Mouse (Mus musculus) heart, embryonic 14.5 days (tissue): Measurements from ENCODE around the gene Lmo7. TPM values are rescaled to one million over a fixed set of nuclear protein-coding genes. Genes with fewer than 3 reads are reported as not detected.
A peak's percentile ranks its signal among the peaks of the same experiment; 100 is the strongest.

Source experiments
- ATAC-seq: fragments of 200-750 bp; cut with Nextera tagmentation; 2 replicates; pipeline ENCODE4 v1.8.0; 2017; ENCODE audit warnings: low read depth, moderate TSS enrichment; ENCODE audit not compliant: insufficient number of reproducible peaks, insufficient read depth, low FRiP score
- H3K27ac ChIP-seq, 2 experiments: fragments of 200-500 bp in 1 of 2; fragments of 300-500 bp in 1 of 2; sonication (generic) in 1 of 2; replicated peaks in 1 of 2; 2 replicates each; pipeline ENCODE4 v1.5.1; 2012 to 2014; ENCODE audit warnings: low read depth in 2 of 2, low read length in 2 of 2, control low read depth in 1 of 2, mild to moderate bottlenecking in 1 of 2, mixed read lengths in 1 of 2; ENCODE audit not compliant: control insufficient read depth in 1 of 2, insufficient read depth in 1 of 2
- H3K27me3 ChIP-seq: fragments of 300-500 bp; sonication (generic); 2 replicates; pipeline ENCODE4 v1.6.1; 2014; ENCODE audit warnings: mild to moderate bottlenecking, low read length, control low read depth; ENCODE audit not compliant: control insufficient read depth, insufficient read depth
- H3K36me3 ChIP-seq: fragments of 300-500 bp; sonication (generic); 2 replicates; pipeline ENCODE4 v1.6.1; 2014; ENCODE audit warnings: mild to moderate bottlenecking, control low read depth, low read length, mixed read lengths; ENCODE audit not compliant: control insufficient read depth, insufficient read depth
- H3K4me1 ChIP-seq, 2 experiments: fragments of 200-500 bp in 1 of 2; fragments of 300-500 bp in 1 of 2; sonication (generic) in 1 of 2; 2 replicates each; pipeline ENCODE4 v1.6.1; 2012 to 2014; ENCODE audit warnings: low read length in 2 of 2, control low read depth in 1 of 2, mixed read lengths in 1 of 2; ENCODE audit not compliant: control insufficient read depth in 2 of 2, insufficient read depth in 2 of 2
- H3K4me2 ChIP-seq: fragments of 300-500 bp; sonication (generic); 2 replicates; pipeline ENCODE4 v1.6.1; 2014; ENCODE audit warnings: mild to moderate bottlenecking, low read length
- H3K4me3 ChIP-seq, 2 experiments: fragments of 200-500 bp in 1 of 2; fragments of 300-500 bp in 1 of 2; sonication (generic) in 1 of 2; 2 replicates each; pipeline ENCODE4 v1.5.1; 2012 to 2014; ENCODE audit warnings: low read length in 2 of 2, mild to moderate bottlenecking in 2 of 2, control low read depth in 1 of 2, low read depth in 1 of 2, moderate library complexity in 1 of 2; ENCODE audit not compliant: control insufficient read depth in 1 of 2, insufficient read depth in 1 of 2
- H3K9ac ChIP-seq: fragments of 300-500 bp; sonication (generic); 2 replicates; pipeline ENCODE4 v1.6.1; 2014; ENCODE audit warnings: mild to moderate bottlenecking, low read length
- H3K9me3 ChIP-seq: fragments of 300-500 bp; sonication (generic); 2 replicates; pipeline ENCODE4 v1.6.1; 2016; ENCODE audit warnings: low read length, control low read depth; ENCODE audit not compliant: control insufficient read depth
- WGBS: fragments of 180-500 bp; shearing (Covaris S2); extraction: QIAGEN DNeasy Blood & Tissue Kit; methylation state at CpG from one replicate; pipeline ENCODE4 v1.1.7; 2014; 5-methylcytosine and 5-hydroxymethylcytosine counted together
- polyA plus RNA-seq: library from polyadenylated mRNA; unstranded; fragments of >200 nt; fragmentation: Nextera tagmentation; extraction: Ambion mirVana; gene quantifications from 2 replicates; pipeline ENCODE4 v1.2.1, GENCODE M21; 2014

Gene Lmo7
- polyA plus RNA-seq, 1 experiment from 2014 or later, result 241 TPM

DNA sequence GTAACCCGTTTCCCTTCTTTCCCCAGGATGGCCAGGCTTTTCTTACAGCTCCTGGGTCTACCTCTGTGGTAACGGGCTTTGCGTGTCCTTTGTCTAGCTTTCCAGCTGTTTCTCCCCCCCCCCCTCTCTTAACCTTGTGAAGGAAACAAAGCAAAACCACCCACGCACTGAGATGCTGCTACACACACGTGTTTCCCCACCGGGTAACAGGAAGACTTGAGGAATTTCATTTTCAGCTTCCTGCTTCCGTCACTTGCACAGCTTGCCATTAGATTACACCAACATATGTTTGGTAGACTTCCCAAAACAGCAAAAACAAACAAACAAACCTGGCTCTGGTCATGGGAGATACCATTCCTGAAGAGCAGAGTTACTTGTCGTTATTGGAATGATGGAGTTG is 186.1 kb downstream of the Lmo7 start:
- H3K4me1 ChIP-seq, result no peaks in the 10 kb centered on the region
- 68% methylated on average over 8 of the region's 8 CpGs for WGBS
- no peak overlapping the region for H3K27ac ChIP-seq
- no peak overlapping the region for H3K4me2 ChIP-seq
- no peak for ATAC-seq
- no peak overlapping the region for H3K9ac ChIP-seq
- H3K27me3 ChIP-seq, result no peaks in the 10 kb centered on the region
- no peaks in the 10 kb centered on the region for H3K9me3 ChIP-seq
- H3K36me3 ChIP-seq, result peaks cover 91% of the 10 kb centered on the region
- no peak overlapping the region for H3K4me3 ChIP-seq

DNA sequence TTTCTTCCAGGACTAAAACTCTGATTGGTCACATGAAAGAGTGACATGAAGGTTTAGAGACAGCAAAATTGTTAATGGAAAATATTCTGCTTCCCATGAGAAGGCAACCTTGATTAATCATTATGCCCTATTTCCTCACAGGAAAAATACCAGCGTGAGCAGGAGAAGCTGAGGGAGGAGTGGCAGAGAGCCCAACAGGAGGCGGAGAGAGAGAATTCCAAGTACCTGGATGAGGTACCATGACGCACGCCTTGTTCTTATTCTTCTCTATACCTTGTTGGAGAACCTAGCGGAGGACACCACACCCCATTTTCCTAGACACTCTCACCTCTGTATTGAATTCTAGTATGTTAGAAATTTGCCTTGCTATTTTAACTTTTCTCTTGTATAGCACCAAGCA is 188.7 kb downstream of the Lmo7 start:
- no peak for ATAC-seq
- H3K36me3 ChIP-seq, result peaks cover 87% of the 10 kb centered on the region
- H3K27me3 ChIP-seq, result no peaks in the 10 kb centered on the region
- WGBS, result 91% methylated on average over 5 of the region's 5 CpGs
- H3K9ac ChIP-seq, result no peak overlapping the region
- no peaks in the 10 kb centered on the region for H3K9me3 ChIP-seq
- no peak overlapping the region for H3K4me2 ChIP-seq
- H3K4me1 ChIP-seq, result no peaks in the 10 kb centered on the region
- H3K4me3 ChIP-seq, result no peak overlapping the region
- H3K27ac ChIP-seq, result no peak overlapping the region

DNA sequence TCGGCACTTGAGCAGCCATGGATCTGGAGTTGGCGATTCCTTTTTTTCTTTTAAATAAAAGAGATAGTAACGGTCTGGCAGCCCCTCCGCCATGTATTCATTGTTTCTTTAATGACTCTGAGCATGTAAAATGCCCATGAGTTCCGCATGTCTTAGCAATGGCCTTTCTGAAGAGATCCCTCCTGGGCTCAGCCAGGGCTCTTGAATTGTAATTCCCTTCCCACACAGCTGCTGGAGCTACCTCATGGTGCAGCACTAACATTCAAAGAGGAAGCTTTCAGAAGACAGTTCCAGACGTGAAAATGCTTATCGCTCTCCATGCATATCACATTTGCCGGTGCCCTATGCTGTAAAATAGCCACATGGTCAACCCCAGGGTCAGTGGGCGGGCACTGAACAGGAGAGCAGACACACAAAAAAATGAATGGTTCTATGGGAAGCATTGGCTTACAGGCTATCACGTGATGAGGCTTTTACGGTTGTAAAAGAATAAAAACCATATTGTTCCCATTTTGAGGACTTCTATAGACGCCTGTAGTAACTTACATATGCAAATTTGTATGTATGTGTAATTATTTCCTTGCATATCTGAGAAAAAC is 198.0 kb downstream of the Lmo7 start:
- Histone ChIP-seq H3K27ac (no peak overlapping the region), H3K4me1 (peaks cover 6 to 11% of the 10 kb centered on the region in 2 experiments; a peak in 3 of 4 replicates), H3K36me3 (peaks cover 89% of the 10 kb centered on the region), H3K4me2 (no peak overlapping the region), H3K27me3 (no peaks in the 10 kb centered on the region), H3K4me3 (no peak overlapping the region), H3K9me3 (no peaks in the 10 kb centered on the region), H3K9ac (no peak overlapping the region)
- 81% methylated on average over 12 of the region's 12 CpGs for WGBS
- no peak for ATAC-seq

DNA sequence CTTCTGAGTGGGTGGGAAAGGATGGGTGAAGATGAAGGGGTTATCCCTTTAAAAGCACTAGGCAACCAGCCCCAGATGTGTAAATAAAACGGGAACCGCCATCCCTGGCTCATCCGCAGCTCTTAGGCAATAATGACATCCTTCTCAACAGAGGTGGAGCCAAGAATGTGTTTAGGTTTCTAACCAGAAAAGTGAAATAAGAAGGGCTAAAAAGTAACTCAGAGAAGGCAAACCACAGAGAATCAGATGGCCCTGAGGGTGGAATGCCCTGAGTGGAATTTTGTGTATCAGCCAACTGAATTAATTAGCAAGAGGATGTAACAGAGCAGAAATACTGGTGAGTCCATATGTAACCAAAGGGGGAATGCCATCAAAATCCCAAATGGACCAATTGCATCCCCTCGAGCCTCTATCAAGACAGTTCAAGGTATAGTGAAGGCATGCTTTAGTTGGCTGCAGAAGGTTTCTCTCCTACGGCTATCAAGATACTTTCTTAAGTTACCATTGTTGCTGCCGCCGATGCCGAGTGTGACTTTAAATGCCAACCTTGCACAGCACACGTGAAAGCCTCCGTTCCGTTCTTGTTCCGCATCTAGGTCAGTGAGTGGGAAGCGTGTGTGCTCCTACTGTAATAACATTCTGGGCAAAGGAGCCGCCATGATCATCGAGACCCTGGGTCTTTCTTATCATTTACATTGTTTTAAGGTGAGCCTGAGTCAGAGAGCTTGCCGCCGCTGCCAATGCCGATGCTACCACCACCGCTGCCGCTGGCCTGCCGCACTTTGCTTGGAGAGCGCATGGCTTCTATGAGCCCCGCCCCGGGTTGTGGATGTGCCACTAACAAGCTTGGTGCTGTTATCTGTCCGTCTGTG is 201.1 kb downstream of the Lmo7 start:
- 91% methylated on average over 25 of the region's 25 CpGs for WGBS
- Histone ChIP-seq H3K27me3 (no peaks in the 10 kb centered on the region), H3K4me3 (no peak overlapping the region), H3K9me3 (no peaks in the 10 kb centered on the region), H3K9ac (no peak overlapping the region), H3K27ac (no peak overlapping the region), H3K36me3 (peaks cover 95% of the 10 kb centered on the region), H3K4me2 (no peak overlapping the region), H3K4me1 (peaks cover 6 to 11% of the 10 kb centered on the region in 2 experiments; a peak in 3 of 4 replicates)
- ATAC-seq, result no peak

DNA sequence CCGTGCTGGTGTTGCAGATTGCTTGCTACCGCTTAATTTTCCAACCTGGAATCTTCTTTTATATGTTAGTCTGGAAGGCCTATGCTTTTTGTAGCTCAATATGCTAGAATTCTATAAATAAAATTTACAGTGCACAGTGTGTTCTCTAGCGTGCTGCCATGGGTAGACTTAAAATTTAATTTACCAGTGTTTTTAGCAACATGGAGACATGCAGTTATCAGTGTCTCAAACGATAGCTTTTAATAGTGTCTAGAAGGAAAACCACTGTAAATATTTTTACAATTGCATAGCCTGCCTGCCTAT is 201.6 kb downstream of the Lmo7 start:
- Histone ChIP-seq H3K4me2 (no peak overlapping the region), H3K4me1 (peaks cover 6 to 11% of the 10 kb centered on the region in 2 experiments; a peak in 3 of 4 replicates), H3K9ac (no peak overlapping the region), H3K27ac (no peak overlapping the region), H3K27me3 (no peaks in the 10 kb centered on the region), H3K4me3 (no peak overlapping the region), H3K9me3 (no peaks in the 10 kb centered on the region), H3K36me3 (peaks cover 89% of the 10 kb centered on the region)
- 85% methylated on average over 4 of the region's 4 CpGs for WGBS
- no peak for ATAC-seq

DNA sequence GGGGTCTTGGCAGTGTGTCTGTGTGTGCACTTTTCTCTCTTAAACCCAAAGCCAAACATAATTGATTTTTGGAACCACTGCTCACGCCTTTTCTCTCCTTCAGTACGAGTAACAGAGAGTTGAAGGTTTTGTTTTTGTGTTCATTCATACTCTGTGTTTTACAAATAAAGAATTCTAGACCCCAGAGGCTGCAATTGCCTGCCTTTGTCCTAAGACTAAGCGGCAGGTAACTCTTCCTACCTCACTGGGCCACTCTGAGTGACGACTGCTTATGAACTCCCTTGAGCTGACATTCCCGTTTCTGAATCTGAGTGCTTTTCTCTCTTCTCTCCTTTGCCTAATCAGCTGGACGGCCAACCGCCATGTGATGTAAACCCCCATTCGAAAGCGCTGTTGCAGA is 203.8 kb downstream of the Lmo7 start:
- WGBS, result 81% methylated on average over 9 of the region's 9 CpGs
- Histone ChIP-seq H3K4me3 (no peak overlapping the region), H3K4me2 (no peak overlapping the region), H3K27ac (no peak overlapping the region), H3K36me3 (peaks cover 83% of the 10 kb centered on the region), H3K9ac (no peak overlapping the region), H3K9me3 (no peaks in the 10 kb centered on the region), H3K27me3 (no peaks in the 10 kb centered on the region), H3K4me1 (peaks cover 6 to 11% of the 10 kb centered on the region in 2 experiments; a peak in 3 of 4 replicates)
- no peak for ATAC-seq

DNA sequence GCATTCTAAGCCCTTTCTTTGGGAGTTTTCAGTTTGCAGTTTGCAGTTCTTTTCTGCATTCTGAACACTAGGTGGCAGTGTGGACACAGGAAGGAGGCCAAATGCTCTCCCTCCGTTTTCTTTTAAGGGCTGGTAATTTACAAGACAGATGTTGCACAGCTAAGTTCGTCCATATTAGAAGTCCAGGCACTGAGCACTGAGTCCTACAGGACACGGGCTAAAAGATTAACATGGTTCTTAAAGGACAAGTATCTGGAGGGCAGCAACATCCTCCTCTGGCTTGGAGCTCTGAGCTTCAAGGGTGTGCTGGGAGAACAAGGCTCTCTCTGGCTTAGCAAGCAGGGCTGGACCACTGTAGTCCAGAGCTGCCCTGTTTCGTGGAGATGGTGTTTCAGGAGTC is 213.2 kb downstream of the Lmo7 start:
- ATAC-seq, result no peak
- H3K9ac ChIP-seq, result no peak overlapping the region
- no peaks in the 10 kb centered on the region for H3K27me3 ChIP-seq
- H3K36me3 ChIP-seq, result peaks cover 7% of the 10 kb centered on the region
- peaks cover 0 to 6% of the 10 kb centered on the region in 2 experiments; a peak in 2 of 4 replicates for H3K4me1 ChIP-seq
- no peak overlapping the region for H3K27ac ChIP-seq
- peak overlapping the region; percentile 56 for H3K4me2 ChIP-seq
- no peaks in the 10 kb centered on the region for H3K9me3 ChIP-seq
- WGBS, result 4% methylated on average over 4 of the region's 4 CpGs
- H3K4me3 ChIP-seq, result 0 out of 4 replicates have a peak overlapping the region, but pooled peaks of 1 of the 2 experiments have one; percentile 7
